Mouse (Mus musculus) macrophage (primary cell): ENCODE measurements around the gene Ropn1. TPM values are rescaled to one million over a fixed set of nuclear protein-coding genes. Genes with fewer than 3 reads are reported as not detected.
"Not testable (repeated sequence)": the region's sequence is repeated elsewhere in the genome, so short reads cannot be mapped to it uniquely, and the experiment has no call there.

ENCODE experiments used
- H3K27ac ChIP-seq: fragments of 350-480 bp; formaldehyde crosslinking; 2 replicates; pipeline ENCODE4 v1.9.0; 2021
- H3K36me3 ChIP-seq: fragments of 350-480 bp; formaldehyde crosslinking; 2 replicates; pipeline ENCODE4 v1.9.0; 2021; ENCODE audit errors: inconsistent target
- H3K4me3 ChIP-seq: fragments of 350-480 bp; formaldehyde crosslinking; 2 replicates; pipeline ENCODE4 v1.9.0; 2021; ENCODE audit errors: inconsistent target
- H3K79me2 ChIP-seq: fragments of 350-480 bp; formaldehyde crosslinking; 2 replicates; pipeline ENCODE4 v1.9.0; 2021; ENCODE audit errors: inconsistent target
- WGBS: methylation state at CpG from one replicate; pipeline ENCODE4 v1.1.7; 2026; ENCODE audit warnings: inconsistent platforms; ENCODE audit not compliant: missing documents; 5-methylcytosine and 5-hydroxymethylcytosine counted together
- polyA plus RNA-seq: library from polyadenylated mRNA; stranded (reverse); fragments of 250-400 nt; gene quantifications from 3 replicates; pipeline ENCODE4 v1.2.4, GENCODE M21; 2018; ENCODE audit warnings: inconsistent platforms
- total RNA-seq, 78 experiments: library from RNA; depleted of rRNA; stranded (reverse); fragments of 250-400 nt; gene quantifications; 1 replicate in 9 of 78; 2 replicates in 24 of 78; 3 replicates in 43 of 78; 4 replicates in 2 of 78; pipeline ENCODE4 v1.2.4; 2018; ENCODE audit warnings: inconsistent platforms in 56 of 78

The Ropn1 gene
- not detected for total RNA-seq (2018; cell fraction: chromatin; rRNA removed)
- total RNA-seq (2018; cell fraction: cytosol; rRNA removed): not detected
- total RNA-seq (2018; cell fraction: nucleus; rRNA removed): not detected
- not detected in 3 replicates for polyA plus RNA-seq

- 63% methylated on average over 5 of the region's 7 CpGs for whole genome bisulfite sequencing
Observed at GRCm38 (mm10) chr16:34649621-34650020, at the start of gene Ropn1. Ropn1 (plus strand) TSS chr16:34649921.

DNA sequence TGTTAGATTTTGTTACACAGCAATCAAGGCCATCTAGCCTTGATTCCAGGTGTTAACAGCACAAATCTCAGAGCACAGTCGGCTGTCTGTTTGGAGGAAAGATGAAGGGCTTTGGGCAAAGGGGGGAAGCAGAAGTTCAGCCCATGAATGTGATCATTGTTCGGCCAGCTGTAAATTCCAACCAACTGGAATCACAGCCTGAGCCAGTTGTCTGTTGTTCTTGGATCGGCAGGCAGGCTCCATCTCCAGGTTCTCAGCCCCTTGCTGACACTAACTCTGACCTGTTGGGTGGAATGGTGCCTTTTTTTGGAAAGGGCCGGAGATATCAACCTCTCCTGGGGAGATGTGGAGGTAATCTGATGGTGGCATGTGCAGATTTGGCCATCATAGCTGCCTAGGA lies 47.8 kb upstream of the Ropn1 start:
- H3K36me3 ChIP-seq: no peaks in the 10 kb centered on the region
- no peak overlapping the region for H3K27ac ChIP-seq
- H3K4me3 ChIP-seq: no peak overlapping the region
- no peaks in the 10 kb centered on the region for H3K79me2 ChIP-seq
- WGBS: 85% methylated on average over 4 of the region's 4 CpGs

More at GRCm38 (mm10) chr16:34649621-34650020, at the start of gene Ropn1:
- no peak within 1 kb of the TSS for H3K4me3 ChIP-seq
- H3K27ac ChIP-seq: no peak within 1 kb of the TSS
- no peaks in the 10 kb centered on the region for H3K79me2 ChIP-seq
- no peaks in the 10 kb centered on the region for H3K36me3 ChIP-seq

DNA sequence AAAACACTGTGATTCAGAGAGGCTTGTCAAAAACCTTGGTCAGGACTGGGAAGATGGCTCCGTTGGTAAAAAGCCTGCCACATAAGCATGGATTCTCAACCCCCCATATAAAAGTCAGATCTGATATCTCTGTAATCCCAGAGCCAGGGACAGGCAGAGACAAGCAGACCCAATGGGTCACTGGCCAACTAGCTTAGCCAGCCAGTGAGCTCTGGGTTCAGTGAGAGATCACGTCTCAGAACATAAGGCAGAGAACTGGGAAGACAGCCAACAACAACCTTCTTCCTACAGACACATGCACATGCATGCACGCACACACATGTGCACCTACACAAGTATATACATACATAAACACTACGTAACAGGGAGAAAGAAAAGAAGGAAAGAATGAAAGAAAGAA lies 46.6 kb upstream of the Ropn1 start:
- Histone ChIP-seq H3K36me3 (no peaks in the 10 kb centered on the region), H3K79me2 (no peaks in the 10 kb centered on the region), H3K27ac (no peak overlapping the region), H3K4me3 (no peak overlapping the region)
- WGBS: 78% methylated on average over 2 of the region's 4 CpGs

DNA sequence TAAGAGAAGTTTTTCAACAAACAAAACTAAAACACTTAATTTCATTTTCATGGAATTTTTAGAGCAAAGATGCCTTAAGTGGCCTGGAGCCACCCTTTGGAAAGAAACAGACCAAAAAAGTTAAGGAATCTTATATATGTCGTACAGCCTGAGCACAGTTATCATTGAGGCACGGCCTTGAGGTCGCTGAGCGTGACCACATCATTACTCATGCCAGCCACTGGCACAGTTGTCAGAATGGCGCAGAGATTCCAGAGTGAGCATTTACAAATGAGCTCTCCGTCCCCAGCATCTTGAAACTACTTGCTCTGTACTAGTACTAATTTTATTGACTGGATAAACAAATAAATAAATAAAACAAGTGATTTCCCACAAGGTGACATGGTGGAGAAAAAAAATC lies 45.9 kb upstream of the Ropn1 start:
- Histone ChIP-seq H3K79me2 (no peaks in the 10 kb centered on the region), H3K27ac (no peak overlapping the region), H3K36me3 (no peaks in the 10 kb centered on the region), H3K4me3 (no peak overlapping the region)
- 70% methylated on average over 6 of the region's 6 CpGs for WGBS

- Histone ChIP-seq H3K4me3 (no peak overlapping the region), H3K79me2 (no peaks in the 10 kb centered on the region), H3K36me3 (no peaks in the 10 kb centered on the region), H3K27ac (no peak overlapping the region)
- 20% methylated on average over 3 of the region's 3 CpGs for WGBS
Observed at GRCm38 (mm10) chr16:34605679-34606078, 44.0 kb upstream of the Ropn1 start.

- Histone ChIP-seq H3K4me3 (no peak overlapping the region), H3K36me3 (no peaks in the 10 kb centered on the region), H3K27ac (no peak overlapping the region), H3K79me2 (no peaks in the 10 kb centered on the region)
- 9% methylated on average over 1 of the region's 1 CpGs for WGBS
Observed at GRCm38 (mm10) chr16:34610137-34610536, 39.6 kb upstream of the Ropn1 start.

- WGBS: 79% methylated on average over 2 of the region's 2 CpGs
Observed at GRCm38 (mm10) chr16:34614021-34614420, 35.7 kb upstream of the Ropn1 start.

GRCm38 (mm10) chr16:34627591-34627990 lies 22.1 kb upstream of the Ropn1 start:
- Histone ChIP-seq H3K4me3 (no peak overlapping the region), H3K79me2 (no peaks in the 10 kb centered on the region), H3K36me3 (no peaks in the 10 kb centered on the region), H3K27ac (no peak overlapping the region)
- 93% methylated on average over 2 of the region's 2 CpGs for WGBS

More at GRCm38 (mm10) chr16:34614021-34614420, 35.7 kb upstream of the Ropn1 start:
- Histone ChIP-seq H3K27ac (no peak overlapping the region), H3K36me3 (no peaks in the 10 kb centered on the region), H3K79me2 (no peaks in the 10 kb centered on the region), H3K4me3 (no peak overlapping the region)

GRCm38 (mm10) chr16:34628397-34628796 lies 21.3 kb upstream of the Ropn1 start:
- H3K79me2 ChIP-seq: no peaks in the 10 kb centered on the region
- H3K27ac ChIP-seq: no peak overlapping the region
- 96% methylated on average over 4 of the region's 4 CpGs for WGBS
- no peaks in the 10 kb centered on the region for H3K36me3 ChIP-seq
- no peak overlapping the region for H3K4me3 ChIP-seq

GRCm38 (mm10) chr16:34635557-34635956 lies 14.2 kb upstream of the Ropn1 start:
- Histone ChIP-seq H3K36me3 (no peaks in the 10 kb centered on the region), H3K27ac (no peak overlapping the region), H3K79me2 (no peaks in the 10 kb centered on the region), H3K4me3 (no peak overlapping the region)
- WGBS: 25% methylated on average over 3 of the region's 3 CpGs

- H3K27ac ChIP-seq: no peak overlapping the region
- H3K79me2 ChIP-seq: no peaks in the 10 kb centered on the region
- no peaks in the 10 kb centered on the region for H3K36me3 ChIP-seq
- H3K4me3 ChIP-seq: no peak overlapping the region
- WGBS: 49% methylated on average over 8 of the region's 8 CpGs
Observed at GRCm38 (mm10) chr16:34643511-34644259, 6.0 kb upstream of the Ropn1 start.

DNA sequence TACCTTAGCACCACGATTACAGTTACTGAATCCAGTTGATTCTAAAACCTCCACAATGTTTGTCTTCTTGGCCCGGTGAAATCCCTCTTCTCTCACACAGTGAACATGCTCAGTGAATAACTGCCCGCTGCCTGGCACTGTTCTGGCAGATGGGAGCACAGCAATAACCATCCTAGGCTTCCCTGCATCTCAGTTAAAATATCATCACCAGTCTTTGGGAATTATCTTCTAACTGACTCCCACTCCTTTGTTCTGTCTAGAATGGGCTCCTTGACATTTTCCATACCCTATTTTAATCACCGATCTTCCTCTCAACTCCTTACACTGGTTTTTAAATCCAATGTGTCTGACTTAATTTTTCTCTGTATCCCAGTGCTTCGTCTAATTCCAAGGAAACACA lies 3.3 kb downstream of the Ropn1 start:
- Histone ChIP-seq H3K4me3 (no peak overlapping the region), H3K36me3 (no peaks in the 10 kb centered on the region), H3K27ac (no peak overlapping the region), H3K79me2 (no peaks in the 10 kb centered on the region)
- WGBS: 91% methylated on average over 5 of the region's 5 CpGs

DNA sequence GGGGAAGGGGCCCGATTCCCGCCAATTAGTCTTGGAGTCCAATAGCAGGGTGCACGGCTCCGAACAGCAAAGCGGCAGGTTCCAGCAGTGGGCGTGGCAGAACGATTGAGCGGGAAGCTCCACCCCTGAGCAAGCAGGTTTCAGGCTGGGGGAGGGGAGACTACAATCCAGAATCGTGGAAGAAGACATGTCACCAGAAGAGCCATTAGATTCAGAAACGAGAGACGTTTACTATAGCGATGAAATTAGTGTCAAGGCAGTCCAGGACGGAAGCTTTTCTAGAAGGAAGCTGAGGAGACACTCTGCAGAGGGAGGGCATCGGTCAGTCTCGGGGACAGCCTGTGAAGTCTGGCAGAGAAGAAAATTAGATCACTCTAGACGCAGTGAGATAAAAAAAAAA lies 7.8 kb downstream of the Ropn1 start:
- not testable (repeated sequence) for H3K27ac ChIP-seq, H3K4me3 ChIP-seq, H3K79me2 ChIP-seq, H3K36me3 ChIP-seq
- WGBS: 9% methylated on average over 15 of the region's 16 CpGs

DNA sequence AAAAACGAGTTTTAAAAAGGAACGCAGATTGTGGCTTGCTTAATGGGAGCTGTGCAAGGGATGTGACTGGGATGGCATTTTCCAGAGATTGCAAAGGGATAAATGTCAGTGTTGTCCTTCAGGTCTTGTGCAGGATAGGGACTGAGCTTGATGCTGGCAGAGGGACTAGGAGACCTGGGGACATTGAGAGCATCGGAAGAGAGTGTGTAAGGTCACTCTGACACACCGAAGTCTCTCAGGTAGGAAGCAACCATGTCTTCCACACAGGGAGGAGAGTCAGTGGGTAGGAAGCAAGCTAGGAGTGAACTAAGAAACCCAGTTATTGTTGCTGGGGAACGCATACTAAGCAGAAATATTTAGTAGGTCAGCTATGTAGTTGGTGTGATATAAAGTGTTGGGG lies 8.3 kb downstream of the Ropn1 start:
- H3K79me2 ChIP-seq: no peaks in the 10 kb centered on the region
- WGBS: 36% methylated on average over 5 of the region's 5 CpGs
- H3K36me3 ChIP-seq: no peaks in the 10 kb centered on the region
- no peak overlapping the region for H3K27ac ChIP-seq
- no peak overlapping the region for H3K4me3 ChIP-seq

- Histone ChIP-seq H3K79me2 (no peaks in the 10 kb centered on the region), H3K36me3 (no peaks in the 10 kb centered on the region), H3K4me3 (no peak overlapping the region), H3K27ac (no peak overlapping the region)
- WGBS: 47% methylated on average over 11 of the region's 11 CpGs
Observed at GRCm38 (mm10) chr16:34658388-34658787, 8.7 kb downstream of the Ropn1 start.

DNA sequence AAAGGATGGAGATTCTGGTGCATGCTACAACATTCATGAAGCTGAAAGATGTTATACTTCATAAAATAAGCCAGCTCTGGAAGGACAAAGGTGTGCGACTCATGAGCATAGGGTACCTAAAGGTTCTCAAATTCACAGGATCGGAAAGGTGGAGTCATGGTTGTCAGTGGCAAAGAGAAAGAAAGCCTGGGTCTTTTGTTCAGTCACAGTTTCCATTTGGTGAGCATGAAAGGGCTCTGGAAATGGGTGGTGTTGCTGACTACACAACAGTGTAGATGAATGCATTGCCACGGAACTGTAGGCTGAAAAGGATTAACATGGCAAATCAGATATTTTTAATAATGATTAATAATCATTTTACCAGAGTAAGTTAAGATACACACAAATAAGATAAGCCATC lies 14.8 kb downstream of the Ropn1 start:
- no peaks in the 10 kb centered on the region for H3K36me3 ChIP-seq
- H3K27ac ChIP-seq: no peak overlapping the region
- H3K4me3 ChIP-seq: no peak overlapping the region
- 87% methylated on average over 3 of the region's 3 CpGs for WGBS
- H3K79me2 ChIP-seq: no peaks in the 10 kb centered on the region
